Mouse (Mus musculus) midbrain, embryonic 10.5 days (tissue): Measurements from ENCODE around the gene Serpinb5. TPM values are rescaled to one million over a fixed set of nuclear protein-coding genes. Genes with fewer than 3 reads are reported as not detected.

Experiments
- DNase-seq: peaks from one replicate; pipeline ENCODE4 v3.0.0-alpha.2; 2017; ENCODE audit warnings: low spot score
- H3K27ac ChIP-seq: fragments of 300-500 bp; sonication (generic); replicated peaks from 2 replicates; pipeline ENCODE4 v1.5.1; 2016; ENCODE audit warnings: mild to moderate bottlenecking
- H3K27me3 ChIP-seq: fragments of 300-500 bp; sonication (generic); 2 replicates; pipeline ENCODE4 v1.6.1; 2016; ENCODE audit warnings: low read depth, mild to moderate bottlenecking; ENCODE audit not compliant: poor library complexity, severe bottlenecking
- H3K36me3 ChIP-seq: fragments of 300-500 bp; sonication (generic); 2 replicates; pipeline ENCODE4 v1.6.1; 2016; ENCODE audit warnings: mild to moderate bottlenecking, moderate library complexity
- H3K4me1 ChIP-seq: fragments of 300-500 bp; sonication (generic); 2 replicates; pipeline ENCODE4 v1.6.1; 2016
- H3K4me3 ChIP-seq: fragments of 300-500 bp; sonication (generic); 2 replicates; pipeline ENCODE4 v1.5.1; 2016; ENCODE audit warnings: mild to moderate bottlenecking, moderate library complexity
- H3K9me3 ChIP-seq: fragments of 300-500 bp; sonication (generic); replicated peaks from 2 replicates; pipeline ENCODE4 v1.6.1; 2016; ENCODE audit warnings: mild to moderate bottlenecking
- WGBS: fragments of 180-500 bp; shearing (Covaris S2); methylation state at CpG from one replicate; pipeline ENCODE4 v1.1.7; 2016; 5-methylcytosine and 5-hydroxymethylcytosine counted together
- polyA plus RNA-seq: library from polyadenylated mRNA; unstranded; fragments of >200 nt; fragmentation: Nextera tagmentation; extraction: Ambion mirVana; gene quantifications from 2 replicates; pipeline ENCODE4 v1.2.1, GENCODE M21; 2016

The Serpinb5 gene
- not detected in 2 replicates for polyA plus RNA-seq

GRCm38 (mm10) chr1:106860847-106861246, at the start of gene Serpinb5:
TSS of gene Serpinb5 (plus strand) at chr1:106861173.
- Histone ChIP-seq H3K4me1 (no peaks in the 10 kb centered on the region), H3K36me3 (no peaks in the 10 kb centered on the region), H3K4me3 (no peak within 1 kb of the TSS), H3K27ac (no peak within 1 kb of the TSS), H3K9me3 (no peaks in the 10 kb centered on the region), H3K27me3 (no peaks in the 10 kb centered on the region)
- no peak for DNase-seq
- 61% methylated on average over 8 of the region's 8 CpGs for WGBS

- DNase-seq, result no peak
- H3K36me3 ChIP-seq, result no peaks in the 10 kb centered on the region
- H3K4me1 ChIP-seq, result no peaks in the 10 kb centered on the region
- H3K4me3 ChIP-seq, result no peak overlapping the region
- no peak overlapping the region for H3K27ac ChIP-seq
- no peaks in the 10 kb centered on the region for H3K9me3 ChIP-seq
- no peaks in the 10 kb centered on the region for H3K27me3 ChIP-seq
- 72% methylated on average over 5 of the region's 5 CpGs for WGBS
These were observed 46.1 kb upstream of the Serpinb5 start for GRCm38 (mm10) chr1:106814864-106815263.

DNA sequence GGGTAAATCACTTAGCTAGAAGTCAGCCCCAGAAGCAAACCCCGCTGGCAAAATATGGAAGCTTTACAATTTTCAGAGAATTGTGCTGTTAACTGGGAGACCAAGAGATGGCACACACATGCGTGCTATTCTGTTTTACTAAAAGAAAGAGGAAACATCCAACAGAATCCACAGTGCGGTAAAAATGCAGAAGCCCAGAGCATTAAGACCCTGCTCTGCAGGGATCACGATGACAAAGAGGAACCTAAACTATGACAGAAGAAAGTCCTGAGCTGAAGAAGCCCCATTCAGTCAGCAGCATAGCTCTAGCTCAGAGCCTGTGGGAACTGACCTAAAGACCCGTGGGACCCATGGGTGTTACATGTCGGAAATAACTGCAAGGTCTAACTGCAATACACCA, 45.7 kb upstream of the Serpinb5 start:
- Histone ChIP-seq H3K36me3 (no peaks in the 10 kb centered on the region), H3K9me3 (no peaks in the 10 kb centered on the region), H3K4me3 (no peak overlapping the region), H3K27me3 (no peaks in the 10 kb centered on the region), H3K4me1 (no peaks in the 10 kb centered on the region), H3K27ac (no peak overlapping the region)
- WGBS, result 85% methylated on average over 6 of the region's 6 CpGs
- DNase-seq, result no peak

DNA sequence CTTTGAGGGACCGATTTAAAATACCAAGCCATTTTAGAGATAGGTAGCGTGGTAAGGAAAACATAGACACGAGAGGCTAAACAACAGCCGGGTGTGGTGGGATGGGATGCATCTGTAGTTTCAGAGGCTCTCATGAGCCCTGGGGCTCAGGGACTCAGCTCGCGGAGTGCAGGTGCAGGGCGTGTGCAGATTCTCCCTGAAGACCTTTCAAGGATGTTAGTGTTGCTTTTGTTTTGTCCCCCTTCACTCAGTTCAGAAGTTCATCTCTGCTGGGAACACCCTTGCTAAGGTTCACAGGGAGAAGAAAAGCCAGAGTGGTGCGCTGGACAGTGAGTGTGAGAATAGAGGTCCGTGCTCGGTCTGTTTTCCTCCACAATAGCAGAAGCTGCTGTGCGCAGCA, 44.2 kb upstream of the Serpinb5 start:
- WGBS, result 87% methylated on average over 11 of the region's 11 CpGs
- Histone ChIP-seq H3K9me3 (no peaks in the 10 kb centered on the region), H3K27ac (no peak overlapping the region)

GRCm38 (mm10) chr1:106818323-106818722, 42.6 kb upstream of the Serpinb5 start:
- Histone ChIP-seq H3K27ac (no peak overlapping the region), H3K9me3 (no peaks in the 10 kb centered on the region), H3K36me3 (no peaks in the 10 kb centered on the region), H3K27me3 (no peaks in the 10 kb centered on the region), H3K4me3 (no peak overlapping the region), H3K4me1 (no peaks in the 10 kb centered on the region)
- DNase-seq, result no peak
- 37% methylated on average over 4 of the region's 4 CpGs for WGBS

More for the DNA sequence above, 44.2 kb upstream of the Serpinb5 start:
- no peaks in the 10 kb centered on the region for H3K4me1 ChIP-seq
- no peaks in the 10 kb centered on the region for H3K27me3 ChIP-seq
- no peak for DNase-seq
- no peak overlapping the region for H3K4me3 ChIP-seq
- H3K36me3 ChIP-seq, result no peaks in the 10 kb centered on the region

- Histone ChIP-seq H3K27ac (no peak overlapping the region), H3K27me3 (no peaks in the 10 kb centered on the region), H3K36me3 (no peaks in the 10 kb centered on the region), H3K4me3 (no peak overlapping the region), H3K9me3 (no peaks in the 10 kb centered on the region), H3K4me1 (no peaks in the 10 kb centered on the region)
- whole genome bisulfite sequencing, result 89% methylated on average over 3 of the region's 3 CpGs
- no peak for DNase-seq
These were observed 38.7 kb upstream of the Serpinb5 start for GRCm38 (mm10) chr1:106822297-106822696.

DNA sequence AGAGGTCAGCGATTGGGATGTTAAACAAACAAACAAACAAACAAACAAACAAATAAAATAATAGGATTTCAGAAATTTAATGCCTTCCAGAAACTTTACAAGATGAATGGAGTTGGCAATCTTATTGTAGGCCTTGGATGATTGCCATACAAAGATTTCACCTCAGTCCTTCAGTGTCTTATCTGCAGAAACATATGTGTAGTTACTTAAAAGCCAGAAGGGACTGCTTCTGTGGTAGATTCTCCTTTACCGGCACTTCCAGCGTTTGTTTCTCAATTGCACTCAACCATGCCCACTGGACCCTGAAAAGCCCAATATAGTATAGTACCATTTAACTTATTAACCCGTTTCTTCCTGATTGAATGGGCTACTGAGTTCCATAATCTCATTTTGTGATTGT, 32.2 kb upstream of the Serpinb5 start:
- no peaks in the 10 kb centered on the region for H3K27me3 ChIP-seq
- H3K9me3 ChIP-seq, result no peaks in the 10 kb centered on the region
- H3K27ac ChIP-seq, result no peak overlapping the region
- no peak for DNase-seq
- 81% methylated on average over 4 of the region's 4 CpGs for WGBS
- H3K4me1 ChIP-seq, result no peaks in the 10 kb centered on the region
- no peak overlapping the region for H3K4me3 ChIP-seq
- no peaks in the 10 kb centered on the region for H3K36me3 ChIP-seq

- Histone ChIP-seq H3K9me3 (no peaks in the 10 kb centered on the region), H3K27ac (no peak overlapping the region), H3K36me3 (no peaks in the 10 kb centered on the region), H3K27me3 (no peaks in the 10 kb centered on the region), H3K4me1 (no peaks in the 10 kb centered on the region), H3K4me3 (no peak overlapping the region)
- WGBS, result 87% methylated on average over 6 of the region's 6 CpGs
- no peak for DNase-seq
These were observed 4.6 kb downstream of the Serpinb5 start for GRCm38 (mm10) chr1:106865543-106865942.

- Histone ChIP-seq H3K4me1 (no peaks in the 10 kb centered on the region), H3K27ac (no peak overlapping the region), H3K27me3 (no peaks in the 10 kb centered on the region), H3K9me3 (no peaks in the 10 kb centered on the region), H3K4me3 (no peak overlapping the region), H3K36me3 (no peaks in the 10 kb centered on the region)
- DNase-seq, result no peak
- 87% methylated on average over 5 of the region's 5 CpGs for WGBS
These were observed 5.1 kb downstream of the Serpinb5 start for GRCm38 (mm10) chr1:106866029-106866428.

DNA sequence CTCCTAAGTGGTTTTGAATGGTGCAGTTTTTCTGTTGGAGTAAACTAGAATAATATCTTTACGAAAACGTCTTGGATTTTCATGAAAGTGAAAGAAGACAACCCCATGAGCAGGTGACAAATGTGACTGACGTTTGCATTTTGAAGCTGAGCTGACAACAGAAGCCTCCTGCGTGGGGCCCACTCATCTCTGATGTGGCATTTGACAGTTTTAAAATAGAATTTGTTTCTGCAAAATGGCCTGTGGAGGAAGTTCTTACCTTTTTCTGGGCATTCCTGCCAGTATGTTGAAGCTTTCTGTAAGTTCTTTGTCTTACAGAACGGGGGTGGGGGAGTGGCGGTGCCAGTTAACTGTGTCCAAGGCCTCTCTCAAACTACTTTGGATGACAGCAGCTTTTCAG, 5.8 kb downstream of the Serpinb5 start:
- no peaks in the 10 kb centered on the region for H3K4me1 ChIP-seq
- DNase-seq, result no peak
- WGBS, result 89% methylated on average over 6 of the region's 6 CpGs

GRCm38 (mm10) chr1:106869986-106870385, 9.0 kb downstream of the Serpinb5 start:
- H3K27ac ChIP-seq, result no peak overlapping the region
- DNase-seq, result no peak
- H3K4me3 ChIP-seq, result no peak overlapping the region
- H3K4me1 ChIP-seq, result no peaks in the 10 kb centered on the region
- H3K9me3 ChIP-seq, result no peaks in the 10 kb centered on the region
- no peaks in the 10 kb centered on the region for H3K27me3 ChIP-seq
- H3K36me3 ChIP-seq, result no peaks in the 10 kb centered on the region

More for the DNA sequence above, 5.8 kb downstream of the Serpinb5 start:
- no peaks in the 10 kb centered on the region for H3K36me3 ChIP-seq
- no peak overlapping the region for H3K4me3 ChIP-seq
- H3K27me3 ChIP-seq, result no peaks in the 10 kb centered on the region
- H3K27ac ChIP-seq, result no peak overlapping the region
- no peaks in the 10 kb centered on the region for H3K9me3 ChIP-seq

DNA sequence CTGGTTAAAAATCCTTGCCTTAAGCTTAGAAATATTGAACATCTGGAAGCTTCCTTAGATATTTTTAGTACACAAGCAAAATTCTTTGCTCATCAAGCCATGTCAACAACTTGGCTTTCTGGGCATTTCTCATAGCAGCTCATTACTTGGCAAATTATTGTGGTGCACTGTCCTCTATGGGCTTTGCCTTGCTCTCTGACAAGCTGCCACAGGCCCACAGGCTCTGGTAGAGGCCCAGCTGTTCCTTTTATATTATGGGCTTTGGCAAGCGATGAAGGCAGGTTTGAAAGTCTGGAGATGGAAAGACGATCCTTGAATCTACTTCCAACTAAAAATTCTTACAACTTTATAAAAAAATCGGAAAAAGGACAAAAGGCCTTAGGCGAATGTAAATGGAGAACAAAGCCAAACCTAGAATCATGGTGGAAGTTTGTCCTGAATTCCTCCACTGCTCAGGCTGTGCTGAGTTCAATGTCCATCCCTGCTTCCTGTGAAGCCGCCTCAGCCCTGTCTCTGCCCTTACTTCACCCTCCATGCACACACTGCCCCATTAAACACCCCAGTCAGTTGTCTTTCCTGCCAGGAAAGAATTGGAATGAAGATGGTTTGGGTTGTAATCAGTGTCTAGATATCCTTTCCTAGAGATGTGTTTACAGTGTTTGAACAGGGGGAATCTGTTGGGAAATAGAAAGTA, 14.4 kb downstream of the Serpinb5 start:
- DNase-seq, result no peak
- no peak overlapping the region for H3K4me3 ChIP-seq
- no peak overlapping the region for H3K27ac ChIP-seq
- H3K27me3 ChIP-seq, result no peaks in the 10 kb centered on the region
- no peaks in the 10 kb centered on the region for H3K36me3 ChIP-seq
- no peaks in the 10 kb centered on the region for H3K9me3 ChIP-seq
- H3K4me1 ChIP-seq, result no peaks in the 10 kb centered on the region
- WGBS, result 85% methylated on average over 5 of the region's 5 CpGs

DNA sequence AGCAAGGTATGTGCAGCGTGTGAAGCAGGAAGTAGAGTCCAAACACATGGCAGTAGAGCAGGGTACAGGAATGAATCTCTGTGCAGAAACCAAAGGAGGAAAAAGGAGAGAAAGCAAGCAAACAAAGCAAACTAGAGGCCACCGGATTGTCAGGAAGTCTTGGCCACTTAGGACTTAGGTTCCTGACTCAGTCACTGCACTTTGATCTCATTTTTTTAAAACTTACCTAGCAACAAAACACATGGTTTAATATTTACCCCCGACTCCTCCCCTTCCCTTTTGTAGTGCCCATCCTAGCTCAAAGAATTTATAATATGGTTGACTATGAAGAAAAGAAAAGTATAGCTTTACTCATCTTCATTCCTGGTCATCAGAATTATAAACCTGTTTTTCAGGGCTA, 15.2 kb downstream of the Serpinb5 start:
- no peaks in the 10 kb centered on the region for H3K27me3 ChIP-seq
- WGBS, result 87% methylated on average over 3 of the region's 3 CpGs
- H3K9me3 ChIP-seq, result no peaks in the 10 kb centered on the region
- no peaks in the 10 kb centered on the region for H3K36me3 ChIP-seq
- no peak overlapping the region for H3K27ac ChIP-seq
- DNase-seq, result no peak
- no peak overlapping the region for H3K4me3 ChIP-seq
- no peaks in the 10 kb centered on the region for H3K4me1 ChIP-seq

GRCm38 (mm10) chr1:106882723-106883122, 21.8 kb downstream of the Serpinb5 start:
- Histone ChIP-seq H3K27ac (no peak overlapping the region), H3K4me3 (no peak overlapping the region), H3K4me1 (no peaks in the 10 kb centered on the region), H3K36me3 (no peaks in the 10 kb centered on the region), H3K27me3 (no peaks in the 10 kb centered on the region), H3K9me3 (no peaks in the 10 kb centered on the region)
- no peak for DNase-seq
- 90% methylated on average over 4 of the region's 4 CpGs for WGBS
